Mouse (Mus musculus) layer of hippocampus, adult 8-10 months (tissue): Measurements from ENCODE around the gene Car5a. TPM values are rescaled to one million over a fixed set of nuclear protein-coding genes. Genes with fewer than 3 reads are reported as not detected.

Experiments
- DNase-seq, 2 experiments: peaks; one replicate each; pipeline ENCODE4 v3.0.0; 2022; ENCODE audit warnings: low spot score in 2 of 2
- total RNA-seq, 4 experiments: library from RNA; stranded (reverse); gene quantifications; 2 replicates each; pipeline ENCODE4 v1.2.4; 2022

Car5a gene
- total RNA-seq, 4 experiments from 2014 or later = 0.41 TPM; not detected in 3

DNA sequence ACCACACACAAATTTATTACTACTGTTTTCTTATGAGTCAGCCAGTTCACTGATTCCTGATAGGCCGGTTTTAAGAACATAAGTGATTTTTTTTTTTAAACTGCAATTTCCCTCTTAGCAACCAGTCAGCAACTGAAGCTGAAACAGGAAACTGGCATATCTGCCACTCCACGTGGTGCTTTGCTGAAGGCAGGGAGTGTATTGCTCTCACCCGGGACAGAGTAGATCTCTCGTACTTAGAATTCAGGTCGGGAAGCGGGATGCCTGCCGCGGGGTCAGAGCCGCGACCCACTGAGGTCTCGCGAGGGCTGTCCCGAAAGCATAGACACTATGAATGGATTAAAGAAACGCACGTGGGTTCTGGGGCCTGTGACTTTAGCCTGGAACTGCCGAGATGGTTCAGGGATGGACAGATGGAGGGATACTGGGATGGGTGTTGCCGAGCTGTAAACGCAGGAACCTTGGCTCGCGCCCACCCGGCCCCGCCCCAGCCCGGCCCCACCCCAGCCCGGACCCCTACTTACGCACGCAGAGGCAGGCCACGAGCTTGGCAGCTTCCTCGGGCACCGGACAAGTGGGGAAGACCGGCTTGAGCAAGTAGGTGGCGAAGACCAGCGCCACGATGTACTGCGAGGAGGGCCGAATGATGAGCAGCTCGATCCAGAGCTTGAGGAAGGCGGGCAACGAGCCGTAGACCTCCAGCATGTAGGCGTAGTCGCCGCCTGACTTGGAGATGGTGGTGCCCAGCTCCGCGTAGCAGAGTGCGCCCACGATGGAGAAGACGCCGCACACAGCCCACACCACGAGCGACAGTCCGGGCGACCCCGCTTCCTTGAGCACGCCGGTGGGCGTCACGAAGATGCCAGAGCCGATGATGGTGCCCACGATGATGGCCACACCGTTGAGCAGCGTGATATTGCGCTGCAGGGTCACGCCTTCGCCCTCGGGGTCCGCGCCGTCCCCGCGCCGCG is 37.9 kb downstream of the Car5a start:
- DNase-seq = peak in 1 of 2 experiments; percentile 29

DNA sequence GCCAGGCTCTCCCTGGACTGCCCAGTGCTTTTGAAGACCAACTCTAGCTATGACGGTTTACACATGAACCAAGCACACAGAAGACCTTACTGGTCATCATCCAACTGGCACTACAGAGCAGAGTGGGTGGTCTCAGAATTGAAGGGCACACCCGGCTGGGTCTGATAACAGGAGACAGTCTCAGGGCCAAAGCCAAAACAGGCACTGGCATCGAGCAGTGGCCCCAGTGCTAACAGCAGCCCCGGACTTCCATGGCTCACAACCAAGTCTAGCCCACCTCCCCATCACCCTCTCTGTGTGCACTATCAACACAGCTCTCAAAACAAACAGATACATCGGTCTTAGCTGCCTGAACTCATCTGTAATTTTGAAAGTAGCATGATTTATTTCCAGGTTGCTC is 38.8 kb downstream of the Car5a start:
- no peak for DNase-seq

DNA sequence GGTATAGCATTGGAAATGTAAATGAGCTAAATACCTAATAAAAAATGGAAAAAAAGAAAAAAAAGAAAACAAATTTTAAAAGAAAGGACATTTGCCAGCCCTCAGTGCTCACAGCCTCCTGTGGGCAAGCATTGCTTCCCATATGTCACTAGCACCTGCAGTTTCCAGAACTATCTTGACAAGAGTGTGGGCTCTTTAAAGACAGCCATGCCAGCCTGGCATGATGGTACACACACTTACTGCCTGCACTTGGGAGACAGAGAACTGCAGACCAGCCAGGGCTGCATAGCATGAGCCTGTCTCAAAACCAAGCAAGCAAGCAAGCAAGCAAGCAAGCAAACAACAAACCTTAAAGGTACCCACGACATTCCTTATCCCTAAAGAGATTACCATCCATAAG is 39.3 kb downstream of the Car5a start:
- DNase-seq = no peak

DNA sequence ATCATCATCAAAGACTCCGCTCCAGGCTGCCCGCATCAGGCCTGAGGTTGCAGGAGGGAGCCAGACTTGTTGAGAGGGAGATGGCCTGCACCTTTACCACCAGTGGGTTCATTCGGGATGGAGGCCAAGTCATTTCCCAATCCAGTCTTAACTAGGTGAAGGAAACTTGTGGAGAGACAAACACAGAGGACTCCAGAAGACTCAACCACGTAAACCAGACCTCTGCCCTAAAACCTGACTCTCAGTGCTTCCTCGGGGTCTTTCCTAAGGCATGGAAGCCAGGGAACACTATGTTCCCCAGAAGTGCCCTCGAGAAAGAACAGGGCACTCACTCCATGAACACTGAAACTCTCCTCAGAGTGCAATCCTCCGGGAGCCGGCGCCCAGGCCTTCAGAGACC is 39.7 kb downstream of the Car5a start:
- DNase-seq = no peak

DNA sequence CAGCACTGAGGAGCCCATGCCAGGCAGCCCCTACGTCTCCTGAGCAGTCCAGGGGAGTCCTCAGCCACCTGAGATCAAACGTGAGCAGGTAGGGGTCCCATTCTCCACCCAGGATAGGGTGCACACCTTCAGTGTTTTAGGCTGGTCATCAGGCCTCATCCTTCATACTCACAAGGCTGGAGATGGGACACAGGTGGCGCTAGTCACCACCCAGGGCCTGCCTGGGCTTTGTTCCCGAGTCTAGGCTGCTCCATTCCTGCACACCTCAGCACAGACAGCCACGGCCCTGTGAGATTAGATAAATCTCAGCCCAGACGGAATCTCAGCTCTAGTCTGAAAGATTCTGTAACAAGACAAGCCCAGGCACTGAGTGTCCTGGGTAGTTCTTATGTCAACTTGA is 40.7 kb downstream of the Car5a start:
- DNase-seq = no peak

DNA sequence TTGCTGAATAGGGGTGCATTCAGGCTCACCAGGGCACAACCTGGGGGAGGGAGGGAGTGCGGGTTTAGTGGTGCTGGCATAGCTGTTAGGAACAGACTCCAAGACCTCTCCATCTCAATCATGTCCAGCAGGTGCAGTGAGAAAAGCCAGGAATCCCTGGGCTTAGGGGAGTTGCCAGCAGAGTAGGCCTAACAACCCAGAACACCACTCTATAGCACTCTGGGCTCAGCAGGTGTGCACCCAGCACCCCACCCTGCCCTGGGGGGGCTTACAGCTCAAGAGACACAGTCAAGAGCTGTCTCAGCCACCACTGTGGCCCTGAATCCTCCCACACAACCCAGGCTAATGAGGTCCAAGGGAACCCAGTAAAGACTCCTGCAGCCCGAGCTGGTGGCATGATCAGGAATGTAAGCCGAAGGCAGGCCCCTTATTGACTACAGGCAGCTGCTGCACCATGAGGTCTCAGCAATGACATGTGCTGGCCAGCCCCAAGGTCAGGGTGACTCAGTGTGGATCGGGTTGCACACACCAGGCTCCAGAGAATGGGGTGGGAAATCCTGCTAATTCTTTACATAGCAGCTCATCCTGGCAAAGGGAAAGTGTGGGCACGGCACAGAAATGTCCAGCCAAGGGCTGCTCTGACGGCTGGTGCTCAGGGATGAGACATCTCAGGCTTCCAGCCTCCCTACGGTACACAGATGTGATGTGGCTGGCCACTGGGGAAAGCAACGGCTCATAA is 43.0 kb downstream of the Car5a start:
- DNase-seq = no peak

DNA sequence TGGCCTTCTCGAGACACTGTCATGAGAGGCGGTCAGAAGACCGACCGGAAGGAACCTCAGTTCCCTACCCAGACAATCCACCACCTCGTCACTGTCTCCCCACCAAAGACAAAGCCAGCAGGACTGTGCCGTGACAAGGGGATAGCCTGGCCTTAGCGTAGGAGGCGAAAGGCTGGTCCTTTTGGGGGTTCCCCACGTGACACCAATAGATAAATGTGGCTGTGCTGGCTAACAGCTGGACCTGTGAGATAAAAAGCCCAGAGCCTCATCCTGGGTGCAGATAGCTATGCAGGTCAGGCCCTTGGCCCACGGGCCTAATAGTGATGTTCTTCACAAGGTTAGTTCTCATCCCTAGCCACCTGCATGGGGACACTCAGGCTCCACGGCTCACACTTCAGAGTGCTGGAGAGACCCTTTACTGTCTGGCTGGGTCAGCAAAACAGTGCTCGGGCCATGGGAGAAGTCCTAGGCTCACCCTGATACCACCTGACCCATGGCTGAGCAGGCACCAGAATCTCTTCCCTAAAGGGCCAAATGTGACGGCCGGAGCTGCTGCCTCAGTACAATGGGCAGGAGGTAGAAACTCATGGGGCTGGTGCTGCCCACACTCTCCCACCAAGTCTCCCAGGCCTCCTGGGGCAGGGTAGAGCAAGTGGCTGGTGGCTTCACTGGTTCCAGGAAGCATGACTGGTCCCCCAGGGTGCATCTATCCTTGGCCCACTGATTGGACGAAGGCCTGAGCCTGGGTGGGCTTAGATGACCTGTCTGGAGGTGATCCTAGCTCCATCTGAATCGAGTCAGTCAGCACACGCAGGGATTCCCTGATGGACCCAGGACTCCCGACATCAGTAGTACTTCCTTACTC is 45.3 kb downstream of the Car5a start:
- DNase-seq = no peak

DNA sequence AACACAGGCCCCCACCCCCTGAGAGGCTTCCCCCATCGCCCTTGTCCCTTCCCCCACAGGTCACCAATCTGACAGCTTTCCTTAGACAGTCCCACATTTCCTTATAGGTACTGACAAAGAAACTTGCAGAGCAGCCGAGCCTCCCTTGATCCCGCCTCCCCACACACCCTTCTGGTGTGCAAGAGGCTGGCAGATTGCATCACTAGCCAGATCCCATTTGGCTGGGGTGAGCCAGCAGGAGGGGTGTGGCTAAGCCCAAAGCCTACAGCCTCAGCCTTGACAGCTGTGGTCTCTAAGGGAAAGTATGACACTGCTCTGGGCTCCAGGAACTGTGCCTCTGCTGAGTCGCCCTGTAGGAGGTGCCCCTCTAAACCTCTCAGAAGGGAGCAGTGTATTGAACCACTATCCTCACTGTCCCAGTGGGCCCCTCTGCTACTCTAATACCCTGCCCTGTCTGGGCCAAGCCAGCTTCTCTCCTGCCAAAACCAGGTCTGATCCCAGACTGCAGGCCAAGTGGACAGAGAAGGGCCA is 46.2 kb downstream of the Car5a start:
- DNase-seq = peak; percentile 73 to 81

DNA sequence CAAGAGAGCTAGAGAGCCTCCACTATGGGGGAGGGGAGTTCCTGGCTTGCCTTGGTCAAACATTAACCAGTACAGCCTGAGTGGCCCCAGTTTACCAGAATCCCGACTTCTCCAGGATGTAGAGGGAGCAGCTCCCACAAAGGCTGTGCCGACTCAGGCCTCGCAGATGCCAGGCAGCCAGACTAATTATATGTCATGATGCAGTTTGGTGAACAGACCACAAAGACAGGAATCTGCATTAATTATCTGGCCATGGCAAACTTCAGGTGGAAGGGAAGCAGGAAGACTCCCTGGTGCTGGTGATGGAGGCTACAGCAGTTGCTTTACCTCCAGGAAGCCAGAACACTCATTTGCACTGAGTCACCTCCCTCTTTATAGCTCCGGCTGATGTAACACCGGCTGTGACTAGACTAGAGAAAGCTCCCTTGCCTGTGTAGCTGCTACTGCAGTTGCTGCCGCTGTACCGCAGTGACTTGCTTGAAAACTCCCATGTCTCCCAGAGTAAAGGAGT is 46.8 kb downstream of the Car5a start:
- DNase-seq = peak; percentile 42 to 57

DNA sequence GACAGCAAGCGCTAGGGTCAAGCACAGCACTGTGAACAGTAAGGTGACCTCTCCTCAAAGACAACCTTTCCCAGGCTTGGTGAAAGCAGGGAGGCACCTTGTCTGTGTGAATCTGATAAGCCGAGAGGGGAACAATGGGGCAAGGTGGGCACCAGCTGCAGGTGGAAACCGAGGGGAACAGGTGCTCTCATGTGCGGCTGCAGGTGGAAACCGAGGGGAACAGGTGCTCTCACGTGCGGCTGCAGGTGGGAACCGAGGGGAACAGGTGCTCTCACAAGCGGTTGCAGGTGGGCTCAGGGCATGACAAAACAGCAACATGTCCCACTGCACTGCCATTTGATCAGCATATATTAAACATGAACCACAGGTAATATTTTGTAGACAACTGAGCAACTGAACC is 47.5 kb downstream of the Car5a start:
- DNase-seq = no peak

DNA sequence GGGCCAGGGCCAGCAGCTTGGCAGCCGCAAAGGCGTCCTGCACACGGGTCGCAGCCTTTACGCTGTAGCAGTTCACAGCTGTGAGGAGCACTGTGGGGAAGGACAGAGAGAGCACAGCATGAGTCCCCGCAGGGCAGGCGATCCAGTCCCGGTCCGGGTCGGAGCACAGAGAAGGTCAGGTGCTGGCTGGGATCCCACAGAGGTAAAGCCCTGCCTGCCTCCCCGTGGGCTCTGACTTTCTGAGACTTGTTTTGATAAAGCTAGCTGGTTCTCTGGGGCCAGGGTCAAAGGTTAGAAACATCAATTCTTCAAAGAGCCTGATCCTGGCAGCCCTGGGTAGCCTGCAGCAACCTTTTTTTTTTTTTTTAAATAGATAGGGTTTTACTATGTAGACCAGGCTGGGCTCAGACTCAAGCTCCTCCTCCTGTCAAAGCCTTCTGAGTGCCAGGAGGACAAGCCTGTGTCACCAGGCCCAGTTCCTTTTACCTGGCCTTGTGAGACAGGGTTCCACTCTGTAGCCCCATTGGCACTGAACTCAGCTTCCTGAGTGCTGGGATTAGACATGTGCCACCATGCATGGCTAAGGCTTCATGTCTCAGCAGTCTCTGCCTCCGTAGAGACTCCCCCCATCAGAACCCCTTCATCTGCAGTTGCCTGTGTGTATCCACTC is 48.1 kb downstream of the Car5a start:
- no peak for DNase-seq

DNA sequence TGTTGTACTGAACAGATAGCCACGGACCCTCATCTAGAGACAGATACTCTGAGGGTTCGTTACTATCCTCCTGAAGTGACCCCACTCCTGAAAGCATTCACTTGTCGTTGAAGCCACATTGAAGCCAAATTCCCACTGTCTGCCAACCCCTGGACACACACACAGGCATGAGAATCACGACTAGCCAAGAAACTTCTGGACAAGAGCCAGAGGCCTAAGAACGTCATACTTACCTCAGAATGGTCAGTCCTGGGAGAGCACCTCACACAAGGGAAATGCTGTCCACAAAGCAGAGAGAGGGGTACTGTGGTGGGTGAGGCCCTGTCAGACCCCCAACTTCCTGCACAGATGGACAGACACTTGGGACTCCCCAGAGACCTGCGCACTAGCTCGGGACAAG is 48.8 kb downstream of the Car5a start:
- DNase-seq = no peak

DNA sequence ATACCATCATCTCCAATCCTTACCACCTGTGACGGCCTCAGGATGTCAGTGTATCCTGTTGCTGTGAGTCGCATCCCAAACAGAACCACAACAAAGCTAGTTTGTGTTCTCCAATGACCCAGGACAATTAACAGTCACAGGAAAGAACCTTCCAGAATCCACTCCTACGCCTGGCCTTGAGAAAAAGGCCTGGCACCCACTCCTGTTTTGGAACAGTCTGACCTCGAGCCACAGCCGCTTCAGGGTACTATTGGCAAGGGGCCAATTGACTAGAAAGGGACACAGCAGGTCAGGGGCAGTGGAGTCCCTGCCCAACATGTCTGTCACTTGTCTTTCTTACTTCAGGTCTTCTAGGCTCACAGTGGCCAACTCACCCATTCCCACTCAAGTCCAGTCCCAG is 51.8 kb downstream of the Car5a start:
- no peak for DNase-seq

DNA sequence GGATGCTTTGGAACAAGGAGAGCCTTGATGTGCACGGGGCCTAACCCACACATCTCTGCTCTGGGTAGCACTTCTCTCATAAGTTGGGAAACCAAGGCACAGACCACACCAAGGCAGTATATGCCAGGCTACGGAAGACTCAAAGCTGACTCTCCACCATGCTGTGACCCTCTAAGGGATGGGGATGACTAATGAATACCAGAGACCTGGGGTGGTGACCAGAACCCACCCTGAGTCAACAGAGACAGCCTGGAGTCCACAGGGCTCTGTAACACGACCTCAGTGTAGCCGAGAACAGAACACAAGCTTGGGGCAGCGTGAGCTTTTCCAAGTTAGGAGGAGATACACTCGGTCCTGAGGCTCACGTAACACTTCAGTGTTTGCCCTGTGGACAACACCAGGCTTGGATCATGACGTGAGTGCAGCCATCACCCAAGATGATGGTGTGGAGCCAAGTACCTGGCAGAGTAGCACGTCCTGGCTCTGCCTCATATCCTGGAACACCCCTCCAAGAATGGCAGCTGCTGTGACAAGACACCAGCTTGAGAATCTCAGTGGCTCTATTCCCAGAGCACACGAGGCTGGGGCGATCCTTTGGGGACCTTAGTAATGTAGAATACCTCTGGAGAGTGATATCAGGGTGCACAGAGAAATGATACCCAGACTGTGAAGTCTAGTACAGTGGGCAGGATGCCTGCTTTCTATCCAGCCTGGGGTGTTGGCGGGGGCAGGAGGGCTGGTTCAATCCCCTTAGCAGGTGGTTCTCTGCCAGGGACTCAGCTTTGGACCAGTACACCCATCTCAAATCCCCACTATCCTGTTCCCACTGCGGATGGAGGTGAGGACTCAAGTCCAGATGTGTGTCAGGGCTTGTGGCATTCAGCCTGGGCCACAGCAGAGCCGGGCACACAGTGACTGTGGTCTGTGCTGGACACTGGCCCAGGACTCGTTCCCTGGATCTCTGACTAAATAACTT is 54.6 kb downstream of the Car5a start:
- DNase-seq = no peak

DNA sequence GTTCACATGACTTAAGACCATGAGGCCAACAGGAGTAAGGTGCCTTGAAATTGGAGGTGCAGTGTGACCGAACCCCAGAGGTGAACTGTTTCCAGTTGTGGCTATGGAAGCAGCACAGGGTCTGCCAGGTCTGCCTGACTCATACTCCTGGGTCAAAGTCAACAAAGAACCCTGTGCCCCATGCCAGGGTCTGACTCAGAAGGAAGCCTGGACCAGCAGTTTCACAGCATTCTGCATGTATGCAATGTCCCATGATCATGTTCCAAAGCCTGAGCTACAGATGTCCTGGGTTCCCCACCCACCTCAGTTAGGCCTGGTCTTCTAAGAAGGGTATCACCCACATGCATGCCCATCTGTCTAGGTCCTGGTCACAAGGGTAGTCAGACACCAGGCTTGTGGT is 55.4 kb downstream of the Car5a start:
- DNase-seq = no peak

DNA sequence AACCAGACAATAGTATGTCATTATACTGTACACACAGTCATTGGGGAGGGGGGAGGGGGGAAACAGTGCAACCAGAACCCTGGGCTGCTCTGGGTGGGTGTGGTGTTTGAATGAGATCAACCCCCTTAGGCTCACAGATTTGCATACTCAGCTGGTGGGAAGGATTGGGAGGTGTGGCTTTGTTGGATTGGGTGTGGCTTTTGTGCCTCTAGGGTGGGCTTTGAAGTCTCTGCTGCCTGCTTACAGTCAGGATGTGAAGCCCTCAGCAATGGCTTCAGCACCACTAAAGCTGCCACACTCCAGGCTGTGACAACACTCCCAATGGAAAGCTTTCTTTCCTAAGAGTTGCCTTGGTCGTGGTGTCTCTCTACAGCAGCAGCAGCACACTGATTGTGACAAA is 57.2 kb downstream of the Car5a start:
- no peak for DNase-seq

DNA sequence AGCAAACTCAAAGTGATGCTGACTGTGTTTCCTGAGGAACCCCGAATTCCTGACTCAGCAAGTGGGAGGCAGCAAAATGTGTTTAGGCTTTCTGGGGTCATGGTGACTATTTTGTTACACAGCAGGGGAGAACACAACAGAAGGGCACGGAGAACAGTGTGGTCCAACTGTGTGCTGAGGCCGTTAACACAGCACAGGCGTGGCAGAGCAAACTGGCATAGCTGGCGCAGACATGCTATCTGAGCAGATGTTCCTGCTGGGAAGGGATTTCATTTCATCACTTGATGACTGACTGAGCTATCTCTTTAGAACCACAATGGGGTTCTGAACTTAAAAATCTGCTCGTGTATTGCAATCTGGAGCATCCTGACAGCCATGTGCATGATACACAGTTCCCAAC is 59.3 kb downstream of the Car5a start:
- peak; percentile 46 to 49 for DNase-seq

DNA sequence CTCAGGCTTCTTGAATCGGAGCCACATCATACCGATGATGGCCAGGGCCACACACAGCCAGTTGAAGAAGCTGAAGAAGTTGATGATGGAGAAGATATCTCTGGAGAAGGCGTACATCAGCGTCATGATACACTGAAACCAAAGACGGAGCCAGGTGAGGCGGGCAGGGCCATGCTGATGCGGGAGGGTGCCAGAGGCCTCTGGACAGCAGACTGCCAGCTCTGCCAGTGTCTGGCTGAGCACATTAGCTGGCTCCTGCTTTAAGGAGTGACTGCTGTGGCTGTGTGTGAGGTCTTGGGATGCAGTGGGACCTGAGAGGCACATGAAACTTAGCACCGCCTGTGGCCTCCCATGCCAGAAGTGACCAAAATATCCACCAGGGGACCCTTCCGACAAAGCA is 59.7 kb downstream of the Car5a start:
- DNase-seq = no peak

DNA sequence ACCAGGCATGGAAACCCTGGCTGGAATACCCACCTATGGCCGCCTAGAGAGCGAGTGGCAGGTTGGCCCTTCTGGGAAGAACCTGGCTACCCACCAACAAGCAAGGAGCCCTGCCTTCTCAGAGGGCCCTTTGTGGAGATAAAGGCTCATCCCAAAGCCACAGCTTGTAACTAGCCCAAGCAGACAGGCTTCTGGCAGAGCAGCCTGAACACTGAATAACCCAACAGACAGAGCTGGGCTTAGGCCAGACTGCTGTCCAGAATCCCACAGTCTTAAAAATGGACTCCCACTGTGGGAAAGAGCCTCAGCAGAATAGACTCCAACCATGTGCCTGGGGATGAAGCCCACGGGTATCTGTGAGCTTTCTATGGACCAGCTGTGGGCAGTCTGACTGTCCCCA is 60.5 kb downstream of the Car5a start:
- DNase-seq = no peak
